Mouse (Mus musculus): Measurements from ENCODE around the gene Ms4a10.

DNA sequence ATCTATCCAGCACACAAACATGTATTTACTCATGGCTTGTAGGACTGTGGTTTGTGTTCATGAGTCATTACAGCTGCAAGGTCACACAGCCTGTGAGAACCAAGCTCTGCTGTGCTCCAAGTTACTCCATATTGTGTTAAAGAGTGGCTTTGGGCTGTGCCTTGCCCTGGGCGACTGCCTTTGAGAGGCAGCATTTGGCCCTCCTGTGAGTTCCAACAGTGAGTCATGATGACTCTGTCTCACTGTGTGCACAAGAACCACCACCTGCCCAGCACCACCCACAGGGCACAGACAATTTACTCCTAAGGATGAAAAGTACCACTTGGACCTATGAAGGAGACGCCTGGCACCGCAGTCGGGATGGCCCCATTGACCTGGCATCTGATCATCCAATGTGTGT is 11.4 kb upstream of the Ms4a10 start:
- TF ChIP-seq POLR2A (IDR thresholded peaks at IDR 0.05; ENCODE audit: control insufficient read depth, extremely low read depth, insufficient read depth, low read length, poor library complexity): no peak
- no peak for TF ChIP-seq CTCF (IDR thresholded peaks at IDR 0.05; ENCODE audit: borderline replicate concordance, control insufficient read depth, extremely low read depth, insufficient read depth, low read length, poor library complexity)

All from thymus, adult 2 months (tissue).